Mouse (Mus musculus): ENCODE results near the gene Tdrd3.

Tdrd3 gene

GRCm38 (mm10) chr14:87455630-87456175, 39.3 kb downstream of the Tdrd3 start:
- peak; percentile 34 for DNase-seq

- DNase-seq, result no peak
Observed at GRCm38 (mm10) chr14:87459777-87460176, 43.3 kb downstream of the Tdrd3 start.

GRCm38 (mm10) chr14:87461543-87461942, 45.1 kb downstream of the Tdrd3 start:
- no peak for DNase-seq

- DNase-seq, result peak; percentile 74
Observed at GRCm38 (mm10) chr14:87463963-87464654, 47.7 kb downstream of the Tdrd3 start.

GRCm38 (mm10) chr14:87464655-87465054, 48.2 kb downstream of the Tdrd3 start:
- no peak for DNase-seq

- DNase-seq, result no peak
Observed at GRCm38 (mm10) chr14:87467586-87467985, 51.1 kb downstream of the Tdrd3 start.

DNA sequence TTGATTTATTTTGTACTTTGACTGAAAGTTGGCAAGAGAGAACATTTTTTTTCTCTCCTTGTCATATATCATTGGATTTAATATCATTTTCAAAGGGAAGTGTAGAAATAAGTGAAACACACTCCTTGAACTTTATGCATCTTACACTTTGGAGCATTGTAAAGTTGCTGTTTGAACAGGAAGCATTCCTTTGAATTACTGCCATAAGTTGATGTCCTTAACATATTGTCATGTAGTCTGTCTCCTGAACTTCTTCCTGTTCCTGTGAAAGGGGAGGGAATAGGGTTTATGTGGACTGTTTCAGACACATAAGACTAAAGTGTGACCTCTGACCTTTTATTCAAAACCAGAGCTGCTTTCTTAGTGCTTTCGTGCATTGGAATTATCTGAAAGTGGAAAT, 55.1 kb downstream of the Tdrd3 start:
- no peak for DNase-seq

GRCm38 (mm10) chr14:87472782-87473181, 56.3 kb downstream of the Tdrd3 start:
- no peak for DNase-seq

GRCm38 (mm10) chr14:87475721-87476359, 59.4 kb downstream of the Tdrd3 start:
- DNase-seq, result no peak

DNA sequence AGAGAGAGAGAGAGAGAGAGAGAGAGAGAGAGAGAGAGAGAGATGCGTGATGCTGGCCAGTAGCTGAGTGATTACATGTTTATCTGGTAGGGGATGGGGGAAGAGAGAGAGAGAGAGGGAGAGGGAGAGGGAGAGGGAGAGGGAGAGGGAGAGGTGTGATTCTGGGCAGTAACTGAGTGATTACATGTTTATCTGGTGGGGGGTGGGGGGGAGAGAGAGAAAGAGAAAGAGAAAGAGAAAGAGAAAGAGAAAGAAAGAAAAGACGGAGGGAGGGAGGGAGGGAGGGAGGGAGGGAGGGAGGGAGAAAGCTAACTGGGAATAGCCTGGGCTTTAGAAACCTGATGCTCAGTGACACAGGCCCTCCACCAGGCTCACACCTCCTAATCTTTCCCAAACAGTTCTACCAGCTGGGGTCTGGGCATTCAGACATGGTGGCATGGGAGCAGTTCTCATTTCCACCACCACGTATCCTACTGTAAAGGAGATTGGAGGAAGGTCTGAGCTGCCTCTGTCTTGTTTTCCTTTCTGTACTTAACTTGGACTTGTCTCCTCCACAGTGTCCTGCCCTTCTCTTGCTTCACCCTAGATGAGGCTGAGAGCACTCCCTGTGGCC, 62.0 kb downstream of the Tdrd3 start:
- DNase-seq, result no peak

DNA sequence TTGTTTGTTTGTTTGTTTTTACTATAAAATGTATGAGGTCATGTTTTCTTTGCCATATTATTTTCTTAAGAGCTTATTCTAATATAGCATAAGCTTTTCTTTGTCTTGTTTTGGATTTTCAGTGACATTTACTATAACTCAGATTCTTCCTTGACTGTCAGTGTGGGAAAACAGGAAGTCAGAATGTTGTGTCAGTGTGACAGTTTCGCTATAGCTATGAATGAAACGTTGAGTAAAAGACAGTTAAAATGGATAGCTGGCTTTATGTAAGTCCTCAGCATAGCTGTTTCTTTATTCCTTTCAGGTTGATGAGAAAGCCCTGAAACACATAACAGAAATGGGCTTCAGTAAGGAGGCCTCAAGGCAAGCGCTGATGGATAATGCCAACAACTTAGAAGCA, 69.4 kb downstream of the Tdrd3 start:
- DNase-seq, result no peak

- DNase-seq, result no peak
Observed at GRCm38 (mm10) chr14:87497955-87498594, 81.6 kb downstream of the Tdrd3 start.

GRCm38 (mm10) chr14:87505924-87506323, 89.5 kb downstream of the Tdrd3 start:
- no peak for DNase-seq

DNA sequence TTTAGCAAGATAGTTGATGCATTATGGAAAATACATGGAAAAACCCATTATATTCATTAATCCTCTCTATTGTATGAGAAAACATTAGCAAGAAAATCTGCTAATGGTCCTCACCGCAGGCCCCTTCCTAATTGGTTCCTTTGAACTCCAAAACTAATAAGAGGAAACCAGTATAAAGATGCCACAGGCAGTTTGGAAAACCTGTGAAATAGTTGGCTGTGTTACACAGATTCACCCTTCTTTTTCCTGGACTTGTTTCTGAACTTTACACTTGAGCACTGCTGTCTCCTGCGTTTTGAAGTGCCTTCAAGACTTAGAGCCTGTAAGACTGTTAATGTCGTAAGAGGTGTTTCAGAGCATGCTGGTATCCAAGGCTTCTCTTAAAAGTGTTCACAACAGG, 98.8 kb downstream of the Tdrd3 start:
- DNase-seq, result peak; percentile 6

DNA sequence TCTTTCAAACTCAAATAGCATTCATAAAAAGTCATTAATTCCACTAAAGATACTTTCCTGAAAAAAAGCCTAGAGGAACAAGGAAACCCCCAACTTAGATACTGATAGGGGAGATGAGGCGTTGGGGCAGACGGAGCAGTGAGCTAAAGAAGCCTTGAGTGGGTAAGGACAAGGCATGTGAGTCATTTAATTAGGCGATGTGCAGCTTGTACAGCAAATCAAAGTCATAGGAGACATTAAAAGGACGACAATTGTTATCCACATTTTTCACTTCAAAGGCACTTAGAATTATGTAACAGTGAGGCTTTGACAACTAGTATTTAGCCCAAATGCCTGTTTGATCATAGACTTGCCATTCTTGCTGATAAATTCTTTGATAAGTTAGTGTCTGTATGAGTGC, 100.9 kb downstream of the Tdrd3 start:
- DNase-seq, result peak; percentile 7

- DNase-seq, result no peak
Observed at GRCm38 (mm10) chr14:87531847-87532246, 115.4 kb downstream of the Tdrd3 start.

DNA sequence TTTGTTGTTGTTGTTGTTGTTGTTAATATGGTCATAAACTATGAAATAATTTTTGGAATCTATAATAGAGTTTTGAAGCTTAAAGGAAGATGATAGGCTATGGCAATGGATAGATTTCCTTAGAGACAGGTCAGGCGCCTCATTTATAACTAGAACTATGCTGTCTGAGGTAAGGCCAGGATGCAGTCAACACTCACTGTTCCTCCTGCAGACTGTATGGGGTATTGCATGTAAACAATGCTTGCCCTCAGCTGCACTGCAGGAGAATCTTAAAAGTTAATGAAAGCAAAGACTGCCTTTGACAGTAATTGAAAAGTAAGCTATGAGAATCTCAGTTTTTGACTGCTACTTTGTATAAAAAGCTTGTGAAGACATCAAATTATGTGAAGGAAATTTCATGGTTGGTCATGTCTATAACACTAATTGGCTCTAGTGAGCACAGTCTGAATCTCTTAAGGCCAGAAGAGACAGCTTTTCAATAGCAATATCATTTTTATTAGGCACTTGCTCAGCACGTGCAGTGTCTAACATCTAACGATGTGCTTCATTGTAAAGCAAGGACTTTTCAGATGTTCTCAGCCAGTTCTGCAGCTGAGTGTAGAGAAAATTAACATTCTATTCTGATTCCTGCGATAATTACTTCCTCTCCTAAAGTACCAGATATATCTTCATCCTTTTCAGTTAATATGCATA, 120.8 kb downstream of the Tdrd3 start:
- no peak for DNase-seq

- DNase-seq, result no peak
Observed at GRCm38 (mm10) chr14:87549986-87550385, 133.5 kb downstream of the Tdrd3 start.

GRCm38 (mm10) chr14:87552211-87552610, 135.8 kb downstream of the Tdrd3 start:
- no peak for DNase-seq

- no peak for DNase-seq
Observed at GRCm38 (mm10) chr14:87563841-87564240, 147.4 kb downstream of the Tdrd3 start.

- DNase-seq, result peak; percentile 65
Observed at GRCm38 (mm10) chr14:87566211-87566610, 149.8 kb downstream of the Tdrd3 start.

DNA sequence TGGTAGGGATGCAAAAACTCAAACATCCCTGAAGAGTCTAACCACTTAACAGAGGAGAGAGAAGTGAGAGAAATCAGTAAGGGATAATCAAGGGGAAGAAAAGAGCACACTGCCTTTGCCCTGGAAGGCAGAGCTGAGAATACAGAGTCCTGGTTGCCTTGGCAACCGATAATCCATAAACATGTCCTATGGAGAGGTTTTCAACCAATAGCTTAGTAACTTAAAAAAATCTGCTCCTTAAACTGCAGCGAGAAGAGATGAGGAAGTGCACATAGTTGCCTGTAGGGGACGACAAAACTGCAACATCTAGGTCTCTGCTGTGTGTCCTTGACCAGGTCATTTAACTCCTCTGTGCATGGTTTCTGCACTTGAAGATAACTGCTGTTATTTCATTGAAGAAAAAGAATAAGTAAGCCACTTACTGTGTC, 150.6 kb downstream of the Tdrd3 start:
- DNase-seq, result peak; percentile 54
